Mouse (Mus musculus): ENCODE data around the gene Gm10309. TPM values are rescaled to one million over a fixed set of nuclear protein-coding genes. Genes with fewer than 3 reads are reported as not detected.

Gm10309 gene
- polyA plus RNA-seq, 1 experiment from 2014 or later: 0.24 TPM

- Histone ChIP-seq H3K9ac (ENCODE audit: low read depth, low read length) (no peak overlapping the region), H3K9me3 (ENCODE audit: control insufficient read depth, low read length) (no peaks in the 10 kb centered on the region), H3K4me2 (ENCODE audit: low read depth, low read length) (no peak overlapping the region), H3K36me3 (ENCODE audit: control insufficient read depth, insufficient read depth, low read length) (no peaks in the 10 kb centered on the region), H3K27me3 (replicated peaks; ENCODE audit: control insufficient read depth, insufficient read depth, low read length) (no peaks in the 10 kb centered on the region), H3K4me3 (ENCODE audit: low read length) (no peak overlapping the region), H3K4me1 (ENCODE audit: control insufficient read depth, insufficient read depth, low read length) (peaks cover 20% of the 10 kb centered on the region), H3K27ac (ENCODE audit: low read length) (no peak overlapping the region)
- no peak for ATAC-seq
- 84% methylated on average over 5 of the region's 5 CpGs for WGBS
Measured at GRCm38 (mm10) chr17:86467967-86468366, 37.1 kb downstream of the Gm10309 start.

- no peak overlapping the region for H3K27ac ChIP-seq (ENCODE audit: low read length)
- no peak overlapping the region for H3K9ac ChIP-seq (ENCODE audit: low read depth, low read length)
- H3K4me2 ChIP-seq (ENCODE audit: low read depth, low read length): no peak overlapping the region
- no peak for ATAC-seq
- no peaks in the 10 kb centered on the region for H3K27me3 ChIP-seq (replicated peaks; ENCODE audit: control insufficient read depth, insufficient read depth, low read length)
- H3K36me3 ChIP-seq (ENCODE audit: control insufficient read depth, insufficient read depth, low read length): no peaks in the 10 kb centered on the region
- H3K4me3 ChIP-seq (ENCODE audit: low read length): no peak overlapping the region
- H3K9me3 ChIP-seq (ENCODE audit: control insufficient read depth, low read length): no peaks in the 10 kb centered on the region
- whole genome bisulfite sequencing: 47% methylated on average over 10 of the region's 10 CpGs
- H3K4me1 ChIP-seq (ENCODE audit: control insufficient read depth, insufficient read depth, low read length): peaks cover 20% of the 10 kb centered on the region
Measured at GRCm38 (mm10) chr17:86467291-86467898, 37.6 kb downstream of the Gm10309 start.

GRCm38 (mm10) chr17:86466871-86467270, 38.2 kb downstream of the Gm10309 start:
- H3K4me1 ChIP-seq (ENCODE audit: control insufficient read depth, insufficient read depth, low read length): peaks cover 20% of the 10 kb centered on the region
- no peak overlapping the region for H3K9ac ChIP-seq (ENCODE audit: low read depth, low read length)
- H3K27ac ChIP-seq (ENCODE audit: low read length): 0 out of 2 replicates have a peak overlapping the region, but pooled peaks have one; percentile 23
- ATAC-seq: no peak
- 48% methylated on average over 7 of the region's 7 CpGs for WGBS
- no peak overlapping the region; the same call in 1 of the 2 replicates for H3K4me2 ChIP-seq (ENCODE audit: low read depth, low read length)
- no peaks in the 10 kb centered on the region for H3K36me3 ChIP-seq (ENCODE audit: control insufficient read depth, insufficient read depth, low read length)
- no peak overlapping the region for H3K4me3 ChIP-seq (ENCODE audit: low read length)
- no peaks in the 10 kb centered on the region for H3K27me3 ChIP-seq (replicated peaks; ENCODE audit: control insufficient read depth, insufficient read depth, low read length)
- H3K9me3 ChIP-seq (ENCODE audit: control insufficient read depth, low read length): no peaks in the 10 kb centered on the region

- H3K36me3 ChIP-seq (ENCODE audit: control insufficient read depth, insufficient read depth, low read length): no peaks in the 10 kb centered on the region
- no peaks in the 10 kb centered on the region for H3K9me3 ChIP-seq (ENCODE audit: control insufficient read depth, low read length)
- no peak overlapping the region for H3K9ac ChIP-seq (ENCODE audit: low read depth, low read length)
- no peak overlapping the region for H3K4me2 ChIP-seq (ENCODE audit: low read depth, low read length)
- peak; percentile 74 for ATAC-seq
- no peak overlapping the region for H3K27ac ChIP-seq (ENCODE audit: low read length)
- 71% methylated on average over 7 of the region's 7 CpGs for WGBS
- peaks cover 20% of the 10 kb centered on the region for H3K4me1 ChIP-seq (ENCODE audit: control insufficient read depth, insufficient read depth, low read length)
- no peaks in the 10 kb centered on the region for H3K27me3 ChIP-seq (replicated peaks; ENCODE audit: control insufficient read depth, insufficient read depth, low read length)
- no peak overlapping the region for H3K4me3 ChIP-seq (ENCODE audit: low read length)
Measured at GRCm38 (mm10) chr17:86466412-86466811, 38.6 kb downstream of the Gm10309 start.

- no peaks in the 10 kb centered on the region for H3K9me3 ChIP-seq (ENCODE audit: control insufficient read depth, low read length)
- WGBS: 74% methylated on average over 13 of the region's 13 CpGs
- H3K4me3 ChIP-seq (ENCODE audit: low read length): no peak overlapping the region
- no peak overlapping the region for H3K9ac ChIP-seq (ENCODE audit: low read depth, low read length)
- H3K36me3 ChIP-seq (ENCODE audit: control insufficient read depth, insufficient read depth, low read length): no peaks in the 10 kb centered on the region
- no peaks in the 10 kb centered on the region for H3K27me3 ChIP-seq (replicated peaks; ENCODE audit: control insufficient read depth, insufficient read depth, low read length)
- no peak overlapping the region for H3K4me2 ChIP-seq (ENCODE audit: low read depth, low read length)
- H3K4me1 ChIP-seq (ENCODE audit: control insufficient read depth, insufficient read depth, low read length): peaks cover 20% of the 10 kb centered on the region
- H3K27ac ChIP-seq (ENCODE audit: low read length): 0 out of 2 replicates have a peak overlapping the region, but pooled peaks have one; percentile 4
- ATAC-seq: peak; percentile 52
Measured at GRCm38 (mm10) chr17:86465865-86466264, 39.2 kb downstream of the Gm10309 start.

GRCm38 (mm10) chr17:86464689-86465363, 40.2 kb downstream of the Gm10309 start:
- no peak overlapping the region for H3K9ac ChIP-seq (ENCODE audit: low read depth, low read length)
- H3K36me3 ChIP-seq (ENCODE audit: control insufficient read depth, insufficient read depth, low read length): no peaks in the 10 kb centered on the region
- H3K4me3 ChIP-seq (ENCODE audit: low read length): no peak overlapping the region
- no peaks in the 10 kb centered on the region for H3K9me3 ChIP-seq (ENCODE audit: control insufficient read depth, low read length)
- H3K27me3 ChIP-seq (replicated peaks; ENCODE audit: control insufficient read depth, insufficient read depth, low read length): no peaks in the 10 kb centered on the region
- 63% methylated on average over 16 of the region's 16 CpGs for WGBS
- no peak overlapping the region for H3K4me2 ChIP-seq (ENCODE audit: low read depth, low read length)
- peak; percentile 68 for ATAC-seq
- H3K27ac ChIP-seq (ENCODE audit: low read length): peak overlapping the region; percentile 21
- peaks cover 20% of the 10 kb centered on the region for H3K4me1 ChIP-seq (ENCODE audit: control insufficient read depth, insufficient read depth, low read length)

GRCm38 (mm10) chr17:86464197-86464596, 40.8 kb downstream of the Gm10309 start:
- H3K4me1 ChIP-seq (ENCODE audit: control insufficient read depth, insufficient read depth, low read length): peaks cover 20% of the 10 kb centered on the region
- H3K27ac ChIP-seq (ENCODE audit: low read length): no peak overlapping the region
- WGBS: 73% methylated on average over 8 of the region's 8 CpGs
- H3K27me3 ChIP-seq (replicated peaks; ENCODE audit: control insufficient read depth, insufficient read depth, low read length): no peaks in the 10 kb centered on the region
- peak; percentile 11; the same call in 1 of the 2 replicates for ATAC-seq
- no peak overlapping the region for H3K9ac ChIP-seq (ENCODE audit: low read depth, low read length)
- H3K9me3 ChIP-seq (ENCODE audit: control insufficient read depth, low read length): no peaks in the 10 kb centered on the region
- no peak overlapping the region for H3K4me2 ChIP-seq (ENCODE audit: low read depth, low read length)
- H3K4me3 ChIP-seq (ENCODE audit: low read length): no peak overlapping the region
- H3K36me3 ChIP-seq (ENCODE audit: control insufficient read depth, insufficient read depth, low read length): no peaks in the 10 kb centered on the region

GRCm38 (mm10) chr17:86463369-86463768, 41.7 kb downstream of the Gm10309 start:
- H3K36me3 ChIP-seq (ENCODE audit: control insufficient read depth, insufficient read depth, low read length): no peaks in the 10 kb centered on the region
- no peak overlapping the region for H3K9ac ChIP-seq (ENCODE audit: low read depth, low read length)
- no peaks in the 10 kb centered on the region for H3K27me3 ChIP-seq (replicated peaks; ENCODE audit: control insufficient read depth, insufficient read depth, low read length)
- peaks cover 20% of the 10 kb centered on the region for H3K4me1 ChIP-seq (ENCODE audit: control insufficient read depth, insufficient read depth, low read length)
- no peaks in the 10 kb centered on the region for H3K9me3 ChIP-seq (ENCODE audit: control insufficient read depth, low read length)
- 62% methylated on average over 3 of the region's 3 CpGs for WGBS
- no peak for ATAC-seq
- no peak overlapping the region for H3K27ac ChIP-seq (ENCODE audit: low read length)
- no peak overlapping the region for H3K4me2 ChIP-seq (ENCODE audit: low read depth, low read length)
- H3K4me3 ChIP-seq (ENCODE audit: low read length): no peak overlapping the region

- Histone ChIP-seq H3K27me3 (replicated peaks; ENCODE audit: control insufficient read depth, insufficient read depth, low read length) (no peaks in the 10 kb centered on the region), H3K27ac (ENCODE audit: low read length) (no peak overlapping the region), H3K4me2 (ENCODE audit: low read depth, low read length) (no peak overlapping the region), H3K4me1 (ENCODE audit: control insufficient read depth, insufficient read depth, low read length) (peaks cover 12% of the 10 kb centered on the region), H3K9ac (ENCODE audit: low read depth, low read length) (no peak overlapping the region), H3K36me3 (ENCODE audit: control insufficient read depth, insufficient read depth, low read length) (no peaks in the 10 kb centered on the region), H3K4me3 (ENCODE audit: low read length) (no peak overlapping the region), H3K9me3 (ENCODE audit: control insufficient read depth, low read length) (no peaks in the 10 kb centered on the region)
- 72% methylated on average over 17 of the region's 17 CpGs for WGBS
- no peak for ATAC-seq
Measured at GRCm38 (mm10) chr17:86460645-86461430, 44.2 kb downstream of the Gm10309 start.
